Mouse (Mus musculus): ENCODE measurements around the gene Tulp3. TPM values are rescaled to one million over a fixed set of nuclear protein-coding genes. Genes with fewer than 3 reads are reported as not detected.

Tulp3 gene
- polyA plus RNA-seq, 1 experiment from 2014 or later: 30.9 TPM

DNA sequence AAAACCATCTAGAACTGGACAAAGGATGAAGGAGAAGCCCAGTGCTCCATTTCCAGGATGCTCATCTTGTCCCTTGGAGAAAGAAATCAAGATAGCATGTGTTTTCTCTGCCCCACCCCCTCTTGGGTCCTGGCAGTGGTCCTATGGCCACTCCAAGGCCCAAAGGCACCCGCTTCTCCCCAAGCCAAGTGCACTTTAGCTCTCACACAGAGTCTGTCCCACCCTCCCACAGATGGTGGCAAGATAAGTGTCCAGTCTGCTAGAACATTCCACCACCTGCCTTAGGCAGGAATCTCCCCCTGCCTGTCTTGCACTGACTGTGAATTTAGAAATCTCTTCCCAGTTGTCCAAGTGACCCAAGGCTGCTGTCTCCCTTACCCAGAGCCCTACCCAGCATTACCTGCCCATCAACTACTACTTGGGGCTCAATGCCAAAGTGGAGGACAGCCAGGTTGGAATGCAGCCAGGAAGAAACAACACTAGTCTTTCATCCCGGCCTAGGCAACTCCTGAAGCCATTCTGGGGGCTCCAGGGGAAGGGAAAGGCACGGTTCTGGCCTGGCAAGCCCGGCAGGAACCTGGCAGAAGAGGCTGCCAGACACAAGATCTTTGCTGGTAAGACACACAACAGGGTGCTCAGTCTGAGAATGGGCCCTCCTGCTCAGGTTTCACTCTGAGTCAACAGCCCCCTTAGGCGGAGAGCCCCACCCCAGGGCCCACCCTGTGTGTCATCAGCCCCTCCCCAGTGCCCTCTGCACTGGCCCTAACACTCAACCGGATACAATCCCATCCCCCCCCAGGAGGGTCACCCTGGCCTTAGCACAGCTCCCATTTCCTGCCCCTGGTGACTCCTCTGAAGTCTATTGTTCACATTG, 59.5 kb downstream of the Tulp3 start:
- 29% methylated on average over 6 of the region's 6 CpGs for WGBS

DNA sequence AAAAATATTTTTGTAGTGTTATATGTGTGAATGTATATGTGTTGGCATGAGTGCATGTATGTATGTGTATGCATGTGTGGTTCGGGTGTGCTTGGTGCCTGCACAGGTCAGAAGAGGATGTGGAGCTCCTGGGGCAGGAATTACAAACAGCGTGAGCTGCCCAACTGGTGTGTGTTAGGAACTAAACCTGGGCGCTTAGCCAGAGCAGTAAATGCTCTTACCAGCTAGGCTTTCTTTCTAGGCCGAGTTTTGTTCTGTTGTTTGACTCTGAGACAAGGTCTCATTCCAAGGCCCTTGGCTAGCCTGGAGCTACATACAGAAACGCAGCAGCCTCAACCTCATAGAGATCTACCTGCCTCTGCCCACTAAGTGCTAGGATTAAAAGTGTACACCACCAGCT, 64.4 kb downstream of the Tulp3 start:
- Histone ChIP-seq H3K9me3 (replicated peaks) (no peaks in the 10 kb centered on the region), H3K36me3 (no peaks in the 10 kb centered on the region), H3K4me3 (replicated peaks) (no peak overlapping the region), H3K27ac (replicated peaks) (no peak overlapping the region), H3K27me3 (no peaks in the 10 kb centered on the region), H3K4me1 (peaks cover 15% of the 10 kb centered on the region), H3K4me2 (replicated peaks) (no peak overlapping the region), H3K9ac (no peak overlapping the region)
- WGBS: 75% methylated on average over 5 of the region's 5 CpGs
- ATAC-seq (ENCODE audit: insufficient number of reproducible peaks, low FRiP score, low TSS enrichment, low read depth): no peak

More for the DNA sequence above, 59.5 kb downstream of the Tulp3 start:
- Histone ChIP-seq H3K36me3 (no peaks in the 10 kb centered on the region), H3K9ac (no peak overlapping the region), H3K4me3 (replicated peaks) (no peak overlapping the region), H3K9me3 (replicated peaks) (no peaks in the 10 kb centered on the region), H3K27ac (replicated peaks) (peak overlapping the region; percentile 68), H3K27me3 (peaks cover 15% of the 10 kb centered on the region), H3K4me1 (peaks cover 46% of the 10 kb centered on the region), H3K4me2 (replicated peaks) (peak overlapping the region; percentile 21)
- peak; percentile 21 for ATAC-seq (ENCODE audit: insufficient number of reproducible peaks, low FRiP score, low TSS enrichment, low read depth)

GRCm38 (mm10) chr6:128288681-128289080, 67.0 kb downstream of the Tulp3 start:
- H3K27me3 ChIP-seq: no peaks in the 10 kb centered on the region
- WGBS: 91% methylated on average over 6 of the region's 6 CpGs
- no peak overlapping the region for H3K9ac ChIP-seq
- H3K4me3 ChIP-seq (replicated peaks): no peak overlapping the region
- H3K4me1 ChIP-seq: peaks cover 18% of the 10 kb centered on the region
- H3K36me3 ChIP-seq: no peaks in the 10 kb centered on the region
- H3K27ac ChIP-seq (replicated peaks): no peak overlapping the region
- H3K9me3 ChIP-seq (replicated peaks): no peaks in the 10 kb centered on the region
- no peak overlapping the region for H3K4me2 ChIP-seq (replicated peaks)
- ATAC-seq (ENCODE audit: insufficient number of reproducible peaks, low FRiP score, low TSS enrichment, low read depth): no peak

- Histone ChIP-seq H3K4me3 (replicated peaks) (peak overlapping the region; percentile 34), H3K36me3 (no peaks in the 10 kb centered on the region), H3K9ac (no peak overlapping the region), H3K27ac (replicated peaks) (no peak overlapping the region), H3K4me1 (peaks cover 19% of the 10 kb centered on the region), H3K4me2 (replicated peaks) (peak overlapping the region; percentile 50), H3K9me3 (replicated peaks) (no peaks in the 10 kb centered on the region), H3K27me3 (no peaks in the 10 kb centered on the region)
- ATAC-seq (ENCODE audit: insufficient number of reproducible peaks, low FRiP score, low TSS enrichment, low read depth): peak; percentile 73; the same call in 1 of the 2 replicates
- WGBS: 9% methylated on average over 16 of the region's 16 CpGs
Measured at GRCm38 (mm10) chr6:128285792-128286430, 69.7 kb downstream of the Tulp3 start.

GRCm38 (mm10) chr6:128282126-128282525, 73.5 kb downstream of the Tulp3 start:
- 24% methylated on average over 3 of the region's 3 CpGs for WGBS
- H3K9ac ChIP-seq: no peak overlapping the region
- ATAC-seq (ENCODE audit: insufficient number of reproducible peaks, low FRiP score, low TSS enrichment, low read depth): no peak
- no peak overlapping the region for H3K27ac ChIP-seq (replicated peaks)
- H3K4me2 ChIP-seq (replicated peaks): no peak overlapping the region
- no peaks in the 10 kb centered on the region for H3K9me3 ChIP-seq (replicated peaks)
- no peaks in the 10 kb centered on the region for H3K36me3 ChIP-seq
- no peaks in the 10 kb centered on the region for H3K27me3 ChIP-seq
- H3K4me3 ChIP-seq (replicated peaks): no peak overlapping the region
- H3K4me1 ChIP-seq: peaks cover 24% of the 10 kb centered on the region

- peaks cover 9% of the 10 kb centered on the region; the same call in 1 of the 2 replicates for H3K4me1 ChIP-seq
- H3K4me3 ChIP-seq (replicated peaks): no peak overlapping the region
- no peaks in the 10 kb centered on the region for H3K36me3 ChIP-seq
- no peak overlapping the region for H3K27ac ChIP-seq (replicated peaks)
- no peak overlapping the region for H3K4me2 ChIP-seq (replicated peaks)
- no peak for ATAC-seq (ENCODE audit: insufficient number of reproducible peaks, low FRiP score, low TSS enrichment, low read depth)
- H3K9ac ChIP-seq: no peak overlapping the region
- no peaks in the 10 kb centered on the region for H3K27me3 ChIP-seq
- H3K9me3 ChIP-seq (replicated peaks): no peaks in the 10 kb centered on the region
- 58% methylated on average over 14 of the region's 14 CpGs for WGBS
Measured at GRCm38 (mm10) chr6:128280472-128281145, 75.0 kb downstream of the Tulp3 start.

DNA sequence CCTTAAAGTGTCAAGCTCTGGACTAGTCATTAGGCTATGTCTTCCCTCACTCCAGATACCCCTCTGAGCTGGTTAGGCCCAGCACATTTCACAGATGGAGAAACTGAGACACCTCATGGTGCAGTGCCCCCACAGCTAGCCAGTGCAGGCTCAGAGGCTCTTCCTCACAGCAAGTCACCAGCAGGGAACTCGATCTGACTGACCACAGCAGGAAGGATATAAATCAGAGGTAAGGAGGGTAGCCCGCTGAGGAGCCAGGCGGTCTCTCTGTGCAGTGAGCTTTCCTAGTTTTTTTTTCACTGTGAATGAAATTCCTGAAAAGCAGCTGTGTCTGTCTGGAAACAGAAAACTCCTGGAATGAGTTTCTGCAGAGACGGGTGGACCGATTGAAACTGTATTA, 76.0 kb downstream of the Tulp3 start:
- Histone ChIP-seq H3K36me3 (no peaks in the 10 kb centered on the region), H3K27ac (replicated peaks) (no peak overlapping the region), H3K4me1 (0 out of 2 replicates have a peak, but pooled peaks cover 6% of the 10 kb centered on the region), H3K4me2 (replicated peaks) (no peak overlapping the region), H3K9me3 (replicated peaks) (no peaks in the 10 kb centered on the region), H3K9ac (no peak overlapping the region), H3K4me3 (replicated peaks) (no peak overlapping the region), H3K27me3 (no peaks in the 10 kb centered on the region)
- no peak for ATAC-seq (ENCODE audit: insufficient number of reproducible peaks, low FRiP score, low TSS enrichment, low read depth)
- 21% methylated on average over 5 of the region's 5 CpGs for WGBS

- H3K4me1 ChIP-seq: 0 out of 2 replicates have a peak, but pooled peaks cover 6% of the 10 kb centered on the region
- no peak overlapping the region for H3K4me2 ChIP-seq (replicated peaks)
- no peaks in the 10 kb centered on the region for H3K9me3 ChIP-seq (replicated peaks)
- H3K27ac ChIP-seq (replicated peaks): no peak overlapping the region
- no peaks in the 10 kb centered on the region for H3K36me3 ChIP-seq
- no peak overlapping the region for H3K9ac ChIP-seq
- WGBS: 72% methylated on average over 4 of the region's 4 CpGs
- no peaks in the 10 kb centered on the region for H3K27me3 ChIP-seq
- H3K4me3 ChIP-seq (replicated peaks): no peak overlapping the region
- no peak for ATAC-seq (ENCODE audit: insufficient number of reproducible peaks, low FRiP score, low TSS enrichment, low read depth)
Measured at GRCm38 (mm10) chr6:128279099-128279498, 76.6 kb downstream of the Tulp3 start.

GRCm38 (mm10) chr6:128277132-128278085, 78.2 kb downstream of the Tulp3 start:
- Histone ChIP-seq H3K9me3 (replicated peaks) (no peaks in the 10 kb centered on the region), H3K4me2 (replicated peaks) (no peak overlapping the region), H3K36me3 (no peaks in the 10 kb centered on the region), H3K4me1 (0 out of 2 replicates have a peak, but pooled peaks cover 6% of the 10 kb centered on the region), H3K9ac (no peak overlapping the region), H3K27me3 (no peaks in the 10 kb centered on the region), H3K27ac (replicated peaks) (0 out of 2 replicates have a peak overlapping the region, but pooled peaks have one; percentile 17), H3K4me3 (replicated peaks) (no peak overlapping the region)
- WGBS: 60% methylated on average over 11 of the region's 11 CpGs
- no peak for ATAC-seq (ENCODE audit: insufficient number of reproducible peaks, low FRiP score, low TSS enrichment, low read depth)

GRCm38 (mm10) chr6:128276349-128276748, 79.3 kb downstream of the Tulp3 start:
- H3K4me2 ChIP-seq (replicated peaks): no peak overlapping the region
- no peak overlapping the region for H3K4me3 ChIP-seq (replicated peaks)
- no peaks in the 10 kb centered on the region for H3K9me3 ChIP-seq (replicated peaks)
- no peak overlapping the region for H3K9ac ChIP-seq
- H3K4me1 ChIP-seq: 0 out of 2 replicates have a peak, but pooled peaks cover 6% of the 10 kb centered on the region
- WGBS: 90% methylated on average over 6 of the region's 6 CpGs
- no peaks in the 10 kb centered on the region for H3K36me3 ChIP-seq
- ATAC-seq (ENCODE audit: insufficient number of reproducible peaks, low FRiP score, low TSS enrichment, low read depth): no peak
- no peaks in the 10 kb centered on the region for H3K27me3 ChIP-seq
- no peak overlapping the region for H3K27ac ChIP-seq (replicated peaks)
